Mouse (Mus musculus) embryonic facial prominence, embryonic 15.5 days (tissue): ENCODE results near the gene Sipa1. TPM values are rescaled to one million over a fixed set of nuclear protein-coding genes. Genes with fewer than 3 reads are reported as not detected.

Experiments used
- ATAC-seq: fragments of 200-750 bp; cut with Nextera tagmentation; 2 replicates; pipeline ENCODE4 v1.8.0; 2017; ENCODE audit warnings: low read depth, moderate TSS enrichment; ENCODE audit not compliant: insufficient number of reproducible peaks, low FRiP score, low TSS enrichment
- H3K27ac ChIP-seq: fragments of 300-500 bp; sonication (generic); replicated peaks from 2 replicates; pipeline ENCODE4 v1.5.1; 2015; ENCODE audit warnings: mild to moderate bottlenecking, inconsistent platforms
- H3K27me3 ChIP-seq: fragments of 300-500 bp; sonication (generic); 2 replicates; pipeline ENCODE4 v1.6.1; 2015; ENCODE audit warnings: inconsistent platforms
- H3K36me3 ChIP-seq: fragments of 300-500 bp; sonication (generic); 2 replicates; pipeline ENCODE4 v1.6.1; 2015; ENCODE audit warnings: mild to moderate bottlenecking, inconsistent platforms
- H3K4me1 ChIP-seq: fragments of 300-500 bp; sonication (generic); 2 replicates; pipeline ENCODE4 v1.6.1; 2015; ENCODE audit warnings: inconsistent platforms
- H3K4me2 ChIP-seq: fragments of 300-500 bp; sonication (generic); replicated peaks from 2 replicates; pipeline ENCODE4 v1.6.1; 2015; ENCODE audit warnings: mild to moderate bottlenecking, inconsistent platforms
- H3K4me3 ChIP-seq: fragments of 300-500 bp; sonication (generic); replicated peaks from 2 replicates; pipeline ENCODE4 v1.5.1; 2015; ENCODE audit warnings: mild to moderate bottlenecking, inconsistent platforms
- H3K9ac ChIP-seq: fragments of 300-500 bp; sonication (generic); 2 replicates; pipeline ENCODE4 v1.6.1; 2015; ENCODE audit warnings: inconsistent platforms
- H3K9me3 ChIP-seq: fragments of 300-500 bp; sonication (generic); replicated peaks from 2 replicates; pipeline ENCODE4 v1.6.1; 2016; ENCODE audit warnings: inconsistent platforms
- WGBS: fragments of 180-500 bp; shearing (Covaris S2); methylation state at CpG from one replicate; pipeline ENCODE4 v1.1.7; 2015; 5-methylcytosine and 5-hydroxymethylcytosine counted together
- microRNA-seq: library from miRNA; unstranded; fragments of <30 nt; microRNA quantifications from one replicate; pipeline ENCODE4, GENCODE M21; 2016; ENCODE audit warnings: borderline number of aligned reads
- polyA plus RNA-seq: library from polyadenylated mRNA; unstranded; fragments of >200 nt; fragmentation: Nextera tagmentation; extraction: Ambion mirVana; gene quantifications from 2 replicates; pipeline ENCODE4 v1.2.1, GENCODE M21; 2015

Sipa1 gene
- polyA plus RNA-seq, 1 experiment from 2014 or later: 30.4 TPM

GRCm38 (mm10) chr19:5601752-5602541, 61.6 kb downstream of the Sipa1 start, which contains the start of gene Rnaseh2c:
TSS of gene Rnaseh2c (plus strand) at chr19:5601873.
- no peaks in the 10 kb centered on the region for H3K27me3 ChIP-seq
- H3K36me3 ChIP-seq: peaks cover 39% of the 10 kb centered on the region
- H3K27ac ChIP-seq: peak within 1 kb of the TSS; percentile 85
- H3K4me1 ChIP-seq: peaks cover 25% of the 10 kb centered on the region
- WGBS: under 1% methylated on average over 64 of the region's 64 CpGs
- peak within 1 kb of the TSS; percentile 92 for H3K4me3 ChIP-seq
- H3K4me2 ChIP-seq: peak within 1 kb of the TSS; percentile 88
- H3K9me3 ChIP-seq: no peaks in the 10 kb centered on the region
- H3K9ac ChIP-seq: peak within 1 kb of the TSS; percentile 91
- peak; percentile 82 for ATAC-seq

Small RNA genes within 50 kb of the gene (microRNA-seq; reads per million reads assigned to microRNA genes)
- 0.52 reads per million for gene Mir6987

Other genes with a start within 250 kb of the Sipa1 start
- 267 and 280 TPM in 2 replicates for gene Drap1, start 238.7 kb downstream of the Sipa1 start, polyA plus RNA-seq
- 67.4 and 72.3 TPM in 2 replicates for gene AI837181, start 238.6 kb downstream of the Sipa1 start, polyA plus RNA-seq
- not detected in 2 replicates for gene Fosl1, start 216.2 kb downstream of the Sipa1 start, polyA plus RNA-seq
- 8.0 and 8.9 TPM in 2 replicates for gene Ccdc85b, start 205.8 kb downstream of the Sipa1 start, polyA plus RNA-seq
- 114 and 125 TPM in 2 replicates for gene Fibp, start 203.1 kb downstream of the Sipa1 start, polyA plus RNA-seq
- gene Ctsw, start 195.2 kb downstream of the Sipa1 start, polyA plus RNA-seq: 1.4 and 2.8 TPM in 2 replicates
- 219 and 226 TPM in 2 replicates for gene Efemp2, start 189.8 kb downstream of the Sipa1 start, polyA plus RNA-seq
- gene Mus81, start 175.3 kb downstream of the Sipa1 start, polyA plus RNA-seq: 44.1 and 45.2 TPM in 2 replicates
- gene Cfl1, start 173.3 kb downstream of the Sipa1 start, polyA plus RNA-seq: 2,278 and 2,311 TPM in 2 replicates
- 0.16 TPM in 1 of 2 replicates, not detected in the other for gene 1700020D05Rik, start 159.9 kb downstream of the Sipa1 start, polyA plus RNA-seq
- gene Snx32, start 153.2 kb downstream of the Sipa1 start, polyA plus RNA-seq: 10.7 and 11.7 TPM in 2 replicates
- 22.1 and 23.3 TPM in 2 replicates for gene Ovol1, start 103.1 kb downstream of the Sipa1 start, polyA plus RNA-seq
- gene Ap5b1, start 95.7 kb downstream of the Sipa1 start, polyA plus RNA-seq: 5.2 and 5.7 TPM in 2 replicates
- gene Rnaseh2c, start 61.8 kb downstream of the Sipa1 start, polyA plus RNA-seq: 122 and 126 TPM in 2 replicates
- 49.4 and 52.3 TPM in 2 replicates for gene Kat5, start 53.5 kb downstream of the Sipa1 start, polyA plus RNA-seq
- 61.4 and 62.4 TPM in 2 replicates for gene Rela, start 26.2 kb downstream of the Sipa1 start, polyA plus RNA-seq
- 27.1 and 30.0 TPM in 2 replicates for gene Map3k11, start 25.0 kb upstream of the Sipa1 start, polyA plus RNA-seq
- gene Pcnx3, start 25.2 kb upstream of the Sipa1 start, polyA plus RNA-seq: 24.6 and 26.6 TPM in 2 replicates
- 3.8 TPM in 2 replicates for gene Kcnk7, start 40.7 kb upstream of the Sipa1 start, polyA plus RNA-seq
- gene Ehbp1l1, start 62.6 kb upstream of the Sipa1 start, polyA plus RNA-seq: 32.4 and 35.9 TPM in 2 replicates
- 110 and 111 TPM in 2 replicates for gene Fam89b, start 65.9 kb upstream of the Sipa1 start, polyA plus RNA-seq
- gene Ltbp3, start 77.2 kb upstream of the Sipa1 start, polyA plus RNA-seq: 52.5 and 53.5 TPM in 2 replicates
- 81.4 and 81.8 TPM in 2 replicates for gene Scyl1, start 107.7 kb upstream of the Sipa1 start, polyA plus RNA-seq
- gene Frmd8, start 211.6 kb upstream of the Sipa1 start, polyA plus RNA-seq: 32.5 and 37.4 TPM in 2 replicates
- 5.9 and 7.5 TPM in 2 replicates for gene Slc25a45, start 214.1 kb upstream of the Sipa1 start, polyA plus RNA-seq
- gene Tigd3, start 230.4 kb upstream of the Sipa1 start, polyA plus RNA-seq: 3.4 and 3.6 TPM in 2 replicates
- 144 and 167 TPM in 2 replicates for gene Dpf2, start 249.3 kb upstream of the Sipa1 start, polyA plus RNA-seq